Mouse (Mus musculus): ENCODE measurements around the gene Pdf.

Pdf gene

DNA sequence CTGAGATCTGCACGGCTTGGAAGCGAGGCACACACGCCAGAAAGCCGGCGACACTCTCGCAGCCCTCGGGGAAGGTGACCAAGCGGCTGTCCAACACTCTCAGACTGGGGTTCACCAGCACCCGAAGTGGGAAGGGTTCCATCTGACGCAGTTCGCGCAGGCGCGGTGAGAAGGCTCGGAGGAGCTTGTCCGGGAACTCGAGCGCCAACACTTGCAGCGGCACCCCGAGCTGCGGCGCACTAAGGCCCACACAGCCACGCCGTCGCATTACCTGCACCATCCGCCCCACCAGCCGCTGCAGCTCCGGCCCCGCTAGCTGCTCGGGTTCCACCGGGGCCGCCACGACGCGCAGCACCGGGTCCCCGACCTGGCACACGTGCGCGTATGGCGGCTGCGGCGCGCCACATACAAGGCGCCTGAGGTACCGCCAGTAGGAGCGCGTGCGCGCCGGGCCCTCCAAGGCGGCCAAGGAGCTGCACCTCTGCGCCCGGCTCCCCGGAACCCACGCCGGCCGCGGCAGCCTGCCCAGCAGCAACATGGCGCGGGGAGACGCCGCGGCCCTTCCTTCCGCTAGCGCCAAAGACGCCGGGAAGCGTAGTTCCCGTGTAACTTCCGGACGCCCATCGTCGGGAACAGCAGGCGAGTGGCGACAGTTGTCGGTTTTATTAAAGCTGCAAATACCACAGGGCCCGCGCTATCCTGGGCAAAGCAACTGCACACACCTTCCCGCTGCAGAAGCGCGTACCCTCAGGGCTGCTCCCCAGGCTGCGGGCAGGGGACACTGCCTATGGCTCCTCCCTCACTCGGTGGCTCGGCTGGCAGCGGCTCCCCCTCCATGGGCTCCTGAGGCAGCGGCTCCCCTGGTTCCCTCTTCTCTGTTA is at the start of gene Pdf:
TSS of gene Pdf (minus strand) at position 554 of the 881 bp plus-strand sequence.
- in situ Hi-C loops (cut with MboI; ENCODE audit: unreplicated experiment in 2 of 2) = no loop called here

DNA sequence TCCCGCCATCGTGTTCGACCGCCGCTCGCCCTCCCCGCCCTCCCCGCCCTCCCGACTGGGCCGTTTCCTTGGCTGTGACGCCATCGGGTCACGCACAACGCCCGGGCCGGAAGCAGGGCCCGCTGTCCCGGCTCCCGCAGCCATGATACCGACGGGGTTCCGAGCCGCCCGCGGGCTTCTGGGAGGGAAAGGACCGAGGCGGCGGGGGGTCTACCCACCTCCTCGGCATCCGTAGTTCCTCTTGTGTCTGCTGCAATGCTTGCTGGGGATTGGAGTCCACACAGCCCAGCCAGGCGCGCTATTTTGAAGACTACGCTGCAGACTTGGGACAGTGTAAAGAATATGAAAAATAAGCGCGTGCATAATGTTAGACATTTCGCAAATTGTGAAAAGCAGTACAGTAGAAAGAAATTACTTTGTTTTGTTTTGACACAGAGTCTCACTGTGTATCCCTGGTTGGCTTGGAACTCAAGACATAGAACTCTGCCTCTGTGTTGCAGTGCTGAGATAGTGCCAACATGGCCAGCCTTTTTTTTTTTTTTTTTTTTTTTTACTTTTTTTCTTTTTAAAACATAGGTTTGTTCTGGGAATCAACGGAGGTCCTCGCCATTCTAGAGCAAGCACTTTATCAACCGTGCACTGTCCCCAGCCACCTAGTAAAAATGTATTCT is 48.1 kb upstream of the Pdf start, which contains the start of gene Terf2:
TSS of gene Terf2 (minus strand) at position 182 of the 671 bp plus-strand sequence.
- in situ Hi-C loops (cut with MboI; ENCODE audit: unreplicated experiment in 2 of 2) = no loop called here

DNA sequence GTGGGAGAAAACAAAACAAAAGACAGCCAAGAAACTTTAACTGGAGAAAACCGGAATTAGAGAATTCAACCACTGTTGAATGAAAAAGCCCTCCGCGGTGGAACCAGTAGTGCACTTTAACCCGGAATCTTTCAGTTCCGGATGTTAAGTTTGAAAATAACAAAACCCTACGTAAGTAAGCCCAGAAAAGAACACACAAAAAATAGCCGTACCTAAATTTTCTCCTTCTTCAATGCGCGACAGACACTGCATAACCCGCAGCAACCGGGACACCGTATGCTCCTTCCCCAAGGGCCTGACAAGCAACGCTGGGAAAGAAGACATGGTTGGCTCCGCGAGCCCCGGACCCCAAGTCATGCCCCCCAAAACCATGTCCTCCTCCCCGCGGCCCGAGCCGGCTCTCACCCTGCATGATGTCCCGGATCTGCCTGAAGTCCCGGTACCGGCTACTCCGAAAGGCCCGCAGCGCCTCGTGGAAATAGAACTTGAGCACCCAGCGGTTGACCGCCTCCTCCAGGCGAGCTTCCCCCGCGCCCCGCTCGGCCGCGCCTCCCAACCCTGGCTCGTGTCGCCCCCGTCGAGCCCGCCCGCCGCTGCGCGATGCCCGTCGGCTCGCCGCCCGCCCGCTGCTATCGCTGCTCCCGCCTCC is 47.4 kb upstream of the Pdf start:
- in situ Hi-C loops (cut with MboI; ENCODE audit: unreplicated experiment in 2 of 2) = no loop called here

DNA sequence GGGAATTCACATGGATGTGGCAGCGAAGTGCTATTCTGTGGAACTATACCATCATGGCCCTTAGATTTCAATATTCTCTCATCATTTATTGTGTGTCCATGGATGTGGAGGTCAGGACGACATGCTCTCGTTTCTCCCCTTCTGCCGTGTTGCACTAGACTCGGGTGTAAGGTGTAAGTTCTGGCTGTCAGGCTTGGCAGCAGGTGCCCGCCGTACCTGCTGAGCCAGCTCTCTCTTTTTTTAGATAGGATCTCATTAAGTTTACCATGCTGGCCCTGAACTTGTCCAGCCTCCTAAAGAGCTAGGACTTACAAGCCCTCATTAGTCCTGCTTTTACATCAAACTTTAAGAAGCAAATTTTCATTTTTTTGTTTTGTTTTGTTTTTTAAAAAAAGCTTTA is 42.1 kb upstream of the Pdf start:
- in situ Hi-C loops (cut with MboI; ENCODE audit: unreplicated experiment in 2 of 2) = no loop called here

DNA sequence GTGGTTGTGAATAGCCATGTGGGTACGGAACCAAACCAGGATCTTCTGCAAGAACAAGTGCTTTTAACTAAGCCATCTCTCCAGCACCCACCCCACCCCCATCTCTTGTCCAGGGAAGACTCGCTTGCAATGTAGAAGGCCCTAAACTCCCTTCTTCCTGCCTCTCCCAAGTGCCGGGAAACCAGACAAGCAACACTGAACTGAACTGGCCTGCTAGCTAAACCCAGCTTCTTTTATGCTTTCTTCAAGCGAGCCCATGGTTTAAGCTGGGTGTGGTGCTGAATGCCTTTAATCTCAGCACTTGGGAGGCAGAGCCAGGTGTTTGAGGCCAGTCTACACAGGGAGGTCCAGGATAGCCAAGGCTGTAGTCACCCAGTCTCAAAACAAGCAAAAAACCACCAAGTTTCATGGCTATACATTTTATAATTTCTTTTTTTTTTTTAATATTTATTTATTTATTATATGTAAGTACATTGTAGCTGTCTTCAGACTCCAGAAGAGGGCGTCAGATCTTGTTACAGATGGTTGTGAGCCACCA is 40.2 kb upstream of the Pdf start:
- in situ Hi-C loops (cut with MboI; ENCODE audit: unreplicated experiment in 2 of 2) = no loop called here

DNA sequence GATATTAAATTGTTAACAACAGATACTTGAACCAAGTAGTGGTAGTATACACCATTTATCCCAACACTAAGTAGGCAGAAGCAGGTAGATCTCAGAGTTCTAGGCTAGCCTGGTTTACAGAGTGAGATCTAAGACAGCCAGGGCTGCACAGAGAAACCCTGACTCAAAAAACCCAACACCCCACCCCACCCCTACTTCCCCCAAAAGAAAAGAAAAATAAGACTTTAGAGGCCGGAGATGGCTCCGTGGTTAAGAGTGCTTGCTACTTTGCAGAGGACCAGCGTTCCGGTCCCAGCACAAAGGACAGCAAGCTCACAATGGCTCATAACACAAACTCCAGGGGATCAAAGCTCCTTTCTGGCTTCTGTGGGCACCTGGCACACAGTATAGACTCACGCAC is 37.6 kb upstream of the Pdf start:
- in situ Hi-C loops (cut with MboI; ENCODE audit: unreplicated experiment in 2 of 2) = no loop called here

DNA sequence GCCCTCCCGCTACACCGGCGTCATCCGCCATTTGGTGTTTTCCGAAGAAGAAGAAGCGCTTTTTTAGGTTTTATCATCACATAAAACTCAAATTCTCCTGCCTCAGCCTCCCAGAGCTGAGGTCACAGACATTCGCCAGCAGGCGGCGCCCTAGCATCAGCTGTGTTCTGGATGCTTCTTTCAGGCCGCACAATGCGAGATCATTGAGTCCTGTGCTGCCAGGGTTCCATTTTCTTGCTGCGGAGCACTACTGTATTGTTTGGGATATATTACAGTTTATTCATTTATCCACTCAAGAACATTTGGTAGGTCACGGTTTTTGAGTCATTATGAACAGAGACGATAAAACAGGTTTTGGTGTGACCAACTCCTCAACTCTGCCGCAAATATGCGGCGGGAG is 36.9 kb upstream of the Pdf start:
- in situ Hi-C loops (cut with MboI; ENCODE audit: unreplicated experiment in 2 of 2) = no loop called here

DNA sequence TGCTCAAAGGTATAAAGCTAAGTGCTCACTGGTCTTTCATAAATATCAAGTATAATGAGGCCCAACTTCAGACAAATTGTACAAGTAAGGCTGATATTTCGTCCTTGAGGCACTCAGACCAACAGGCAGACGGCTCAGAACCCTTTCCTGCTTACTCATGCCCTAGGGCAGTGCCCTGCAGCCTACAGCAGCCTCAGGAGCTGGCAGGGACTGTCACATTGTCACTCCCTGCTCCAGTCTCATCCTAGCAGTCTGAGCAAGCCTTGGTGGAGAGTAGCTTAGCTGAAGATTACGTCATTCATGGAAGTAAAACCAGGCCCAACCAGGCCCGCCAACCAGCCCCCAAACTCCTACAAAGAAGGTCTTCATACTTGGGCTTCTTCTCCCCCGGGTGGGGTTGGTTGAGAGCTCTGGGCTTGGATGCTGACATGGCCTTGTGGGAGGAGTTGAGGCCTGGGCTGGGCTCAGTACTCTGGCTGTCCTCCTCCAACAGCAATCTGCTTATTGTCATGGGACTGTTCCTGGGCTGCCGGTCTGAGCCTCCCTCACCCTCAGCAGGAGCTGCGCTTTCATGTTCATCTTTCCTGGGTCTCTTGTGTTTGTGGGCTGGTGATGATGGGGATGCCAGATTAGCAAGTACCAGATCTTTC is 27.9 kb upstream of the Pdf start:
- in situ Hi-C loops (cut with MboI; ENCODE audit: unreplicated experiment in 2 of 2) = no loop called here

DNA sequence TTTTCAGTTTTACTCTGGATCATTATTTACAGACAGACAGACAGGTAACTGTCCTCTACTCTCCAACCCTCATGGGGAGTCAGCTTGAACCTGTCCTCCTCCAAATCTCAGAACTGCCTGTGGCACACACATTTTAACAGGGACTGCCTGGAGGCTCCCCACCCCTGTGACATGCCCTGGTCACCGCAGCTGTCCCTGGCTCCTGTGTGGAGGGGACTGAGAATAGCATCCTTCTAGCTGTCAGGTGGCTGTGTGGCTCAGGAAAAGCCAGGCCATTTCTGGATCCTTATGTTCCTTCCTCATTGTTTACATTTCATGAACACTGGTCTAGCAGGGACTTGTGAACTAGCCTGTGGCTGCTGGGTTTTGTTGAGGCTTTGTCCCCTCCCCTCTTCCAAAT is 25.7 kb upstream of the Pdf start:
- in situ Hi-C loops (cut with MboI; ENCODE audit: unreplicated experiment in 2 of 2) = no loop called here

DNA sequence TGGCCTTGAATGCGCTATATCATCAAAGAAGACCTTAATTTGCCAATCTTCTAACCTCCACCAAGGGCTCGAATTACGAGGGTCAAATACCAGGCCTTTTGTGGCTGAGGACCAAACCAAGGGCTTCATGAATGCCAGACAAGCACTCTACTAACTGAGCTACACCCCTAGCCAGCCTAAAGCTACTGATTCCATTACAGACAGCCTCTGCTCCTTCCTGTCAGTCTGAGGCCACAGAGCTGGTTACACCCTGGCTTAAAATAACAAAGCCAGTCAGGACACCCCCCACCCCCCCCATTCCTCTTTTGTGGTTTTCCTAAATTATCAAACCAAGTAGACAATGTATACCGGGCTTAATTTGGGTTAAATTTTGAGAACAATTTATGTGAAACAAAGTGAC is 25.3 kb upstream of the Pdf start:
- in situ Hi-C loops (cut with MboI; ENCODE audit: unreplicated experiment in 2 of 2) = no loop called here

DNA sequence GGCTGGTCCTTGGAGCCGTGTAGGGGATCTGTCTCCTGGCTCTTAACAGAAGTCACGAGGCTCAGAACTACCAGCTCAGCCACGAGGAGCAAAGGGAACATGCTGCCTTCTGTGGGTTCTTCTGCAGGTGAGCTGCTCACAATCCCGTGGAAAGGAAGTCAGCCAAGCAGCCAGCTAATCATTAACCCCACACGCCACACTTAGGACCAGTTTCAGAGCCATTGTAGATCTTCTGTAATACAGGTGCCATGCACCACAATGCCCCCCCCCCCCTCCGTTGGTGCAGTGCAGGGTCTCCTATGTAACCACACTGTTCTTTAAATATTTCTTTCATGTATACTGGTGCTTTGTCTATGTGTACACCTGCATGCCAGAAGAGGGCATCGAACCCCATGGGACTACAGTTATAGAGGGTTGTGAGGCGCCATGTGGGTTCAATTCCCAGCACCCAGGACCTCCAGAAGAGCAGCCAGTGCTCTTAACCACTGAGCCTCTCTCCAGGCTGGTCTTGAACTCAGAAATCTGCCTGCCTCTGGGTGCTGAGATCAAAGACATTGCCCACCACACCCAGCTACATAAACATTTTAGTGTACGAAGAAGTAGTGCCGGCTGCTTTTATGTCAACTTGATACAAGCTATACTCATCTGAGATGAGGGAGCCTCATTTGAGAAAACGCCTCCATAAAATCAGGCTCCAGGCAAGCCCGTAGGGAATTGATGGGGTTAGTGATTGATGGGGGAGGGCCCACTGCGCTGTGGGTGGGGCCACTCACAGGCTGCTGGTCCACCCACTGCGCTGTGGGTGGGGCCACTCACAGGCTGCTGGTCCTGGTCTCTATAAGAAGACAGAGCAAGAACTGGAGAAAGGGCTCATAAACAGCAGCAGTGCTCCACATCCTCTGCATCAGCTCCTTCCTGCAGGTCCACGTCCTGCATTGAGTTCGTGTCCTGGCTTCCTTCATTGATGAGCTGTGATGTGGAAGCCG is 17.4 kb upstream of the Pdf start, which contains the start of gene Tmed6:
TSS of gene Tmed6 (minus strand) at position 134 of the 986 bp plus-strand sequence.
- in situ Hi-C loops (cut with MboI; ENCODE audit: unreplicated experiment in 2 of 2) = no loop called here

DNA sequence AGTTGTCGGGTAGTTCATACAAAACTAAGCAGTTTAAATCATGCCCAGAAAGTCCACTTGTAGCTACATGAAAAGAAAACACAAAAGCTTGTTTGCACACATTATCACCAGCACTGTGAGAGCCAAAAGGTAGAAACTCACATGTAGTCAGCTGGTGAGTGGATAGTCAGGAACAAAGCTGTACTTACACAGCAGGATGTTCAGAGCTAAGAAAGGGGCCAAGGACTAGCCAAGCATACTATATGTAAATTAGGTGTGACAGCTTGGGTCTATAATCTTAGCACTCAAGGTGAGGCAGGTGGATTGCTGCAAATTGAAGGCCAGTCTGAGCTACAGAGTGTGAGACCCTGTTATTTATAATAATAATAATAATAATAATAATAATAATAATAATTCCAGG is 14.2 kb upstream of the Pdf start:
- in situ Hi-C loops (cut with MboI; ENCODE audit: unreplicated experiment in 2 of 2) = no loop called here

DNA sequence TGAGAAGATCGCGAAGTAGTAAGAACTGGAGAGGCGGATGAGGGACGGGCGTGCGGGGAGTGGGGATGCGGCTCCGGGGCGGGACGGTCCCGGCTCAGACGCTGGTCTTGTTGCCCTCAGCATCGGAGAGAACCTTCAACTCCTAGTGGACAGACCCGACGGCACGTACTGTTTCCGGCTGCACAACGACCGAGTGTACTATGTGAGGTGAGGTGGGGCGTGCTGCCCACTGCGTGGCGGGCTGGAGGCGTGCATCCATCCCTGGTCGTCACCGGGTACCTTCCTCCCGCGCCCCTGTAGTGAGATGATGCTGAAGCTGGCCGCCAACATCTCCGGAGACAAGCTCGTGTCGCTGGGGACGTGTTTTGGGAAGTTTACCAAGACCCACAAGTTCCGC is 8.6 kb upstream of the Pdf start:
- in situ Hi-C loops (cut with MboI; ENCODE audit: unreplicated experiment in 2 of 2) = no loop called here

DNA sequence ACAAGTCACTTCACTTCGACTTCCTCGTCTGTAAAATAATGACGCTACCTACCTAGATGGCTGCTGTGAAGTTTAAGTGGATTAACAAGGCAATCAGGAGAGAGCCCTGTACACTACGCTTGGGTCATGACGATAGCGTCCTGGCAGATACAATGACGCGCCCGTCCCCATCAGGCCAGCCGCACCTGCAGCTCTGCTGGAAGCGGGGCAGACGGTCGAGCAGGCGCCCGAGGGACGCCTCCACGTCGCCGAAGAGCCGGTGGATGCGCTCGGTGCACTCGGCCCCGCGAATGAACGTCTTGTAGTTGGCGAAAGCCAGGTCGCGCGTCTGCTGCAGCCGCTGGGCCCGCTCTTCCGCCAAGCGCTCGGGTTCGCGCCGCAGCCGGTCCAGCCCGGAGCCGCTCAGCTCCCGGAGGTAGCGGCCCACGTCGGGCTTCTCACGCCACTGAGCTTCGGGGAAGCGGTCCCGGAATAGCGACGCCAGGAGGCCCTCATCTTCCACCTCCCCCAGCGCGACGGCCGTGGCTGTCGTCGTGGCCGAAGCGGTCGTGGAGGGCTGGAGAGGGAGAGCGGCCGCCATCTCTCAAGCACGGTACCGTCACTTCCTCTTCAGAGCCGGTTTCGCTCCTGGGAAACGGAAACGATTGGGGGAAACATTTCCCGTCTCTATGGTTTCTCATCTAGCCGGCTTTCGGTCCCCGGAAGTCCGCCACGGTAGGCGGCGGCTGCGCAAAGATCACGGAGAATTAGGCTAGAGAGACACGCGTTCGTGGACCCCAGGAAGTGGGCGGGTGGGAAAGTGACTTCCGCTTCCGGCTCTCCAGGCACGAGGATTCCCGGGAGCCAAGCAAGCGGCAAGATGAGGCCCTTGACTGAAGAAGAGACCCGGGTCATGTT is 7.9 kb upstream of the Pdf start, which contains the start of the genes Cog8 and Nip7:
TSS of gene Cog8 (minus strand) at position 614 of the 897 bp plus-strand sequence.
TSS of gene Nip7 (plus strand) at position 802 of the 897 bp plus-strand sequence.
- in situ Hi-C loops (cut with MboI; ENCODE audit: unreplicated experiment in 2 of 2) = no loop called here

DNA sequence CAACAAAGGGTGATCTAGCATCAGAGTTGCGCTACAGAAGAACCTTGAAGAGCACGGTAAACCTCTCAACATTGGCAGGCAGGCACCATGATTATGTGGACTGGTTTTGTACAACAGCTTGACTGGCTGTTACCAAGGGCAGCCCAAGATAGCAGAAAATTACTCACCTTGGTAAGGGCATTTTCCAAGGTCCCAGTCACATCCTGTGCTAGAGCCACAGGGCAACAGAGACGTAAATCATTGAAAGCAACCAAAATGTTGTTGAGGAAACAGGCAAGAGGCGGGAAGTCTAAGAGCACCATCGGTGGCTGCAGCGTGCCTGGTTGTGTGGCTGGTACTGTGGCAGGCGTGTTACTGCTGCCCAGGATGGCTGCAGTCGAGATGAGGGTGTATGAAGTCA is 3.6 kb upstream of the Pdf start:
- in situ Hi-C loops (cut with MboI; ENCODE audit: unreplicated experiment in 2 of 2) = no loop called here

DNA sequence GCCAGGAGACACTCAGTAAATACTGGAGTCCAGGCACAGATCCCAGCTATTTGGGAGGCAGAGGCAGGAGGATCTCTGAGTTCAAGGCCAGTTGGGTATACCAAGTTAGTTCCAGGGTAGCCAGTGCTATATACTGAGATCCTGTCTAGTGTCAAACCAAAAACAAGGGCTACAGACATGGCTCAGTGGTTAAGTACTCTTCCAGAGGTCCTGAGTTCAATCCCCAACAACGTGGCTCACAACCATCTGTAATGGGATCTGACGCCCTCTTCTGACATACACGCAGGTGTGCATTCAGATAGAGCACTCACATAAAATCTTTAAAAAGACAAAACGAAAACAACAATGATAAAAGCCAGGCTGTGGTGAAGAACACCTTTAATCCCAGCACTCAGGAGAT is 1.1 kb upstream of the Pdf start:
- in situ Hi-C loops (cut with MboI; ENCODE audit: unreplicated experiment in 2 of 2) = no loop called here

DNA sequence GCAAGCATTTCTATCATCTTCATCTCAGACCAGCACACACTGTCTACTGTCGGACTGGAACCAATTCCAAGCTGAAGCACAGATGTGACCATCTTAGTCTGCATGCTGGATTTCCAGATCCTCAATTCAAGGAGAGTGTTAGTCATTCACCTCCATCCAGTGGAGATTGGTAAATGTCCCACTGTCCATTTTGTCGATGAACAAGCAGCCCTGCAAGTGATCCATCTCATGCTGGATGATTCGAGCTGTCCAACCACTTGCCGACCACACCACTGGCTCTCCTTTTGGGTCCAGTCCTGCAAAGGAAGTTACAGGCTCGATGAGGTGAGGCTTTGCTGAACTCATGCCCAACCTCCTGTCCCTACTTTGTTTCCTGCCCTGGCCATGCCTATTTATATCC is 1.4 kb downstream of the Pdf start:
- in situ Hi-C loops (cut with MboI; ENCODE audit: unreplicated experiment in 2 of 2) = no loop called here

DNA sequence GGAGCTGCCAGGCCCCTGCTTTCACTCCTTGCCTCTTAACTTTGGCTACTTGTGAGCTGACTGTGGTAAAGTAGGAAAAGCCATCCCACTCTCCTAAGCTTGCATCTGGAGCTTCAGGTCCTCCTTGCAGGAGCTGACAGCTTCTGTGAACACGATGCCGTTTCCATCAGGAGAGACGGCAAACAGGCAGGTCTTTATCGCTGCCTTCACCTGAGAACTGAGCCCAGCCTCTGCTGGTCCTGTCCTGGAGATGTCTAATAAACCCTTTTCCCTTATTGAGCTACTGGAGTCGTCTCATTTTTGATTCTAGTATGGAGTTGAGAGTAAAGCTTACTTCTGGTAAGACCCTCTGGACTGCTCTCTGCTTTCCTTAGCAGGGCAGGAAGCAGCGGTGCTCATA is 2.9 kb downstream of the Pdf start:
- in situ Hi-C loops (cut with MboI; ENCODE audit: unreplicated experiment in 2 of 2) = no loop called here
